Mouse (Mus musculus): Measurements from ENCODE around the gene Thoc5.
A peak's percentile ranks its signal among the peaks of the same experiment; 100 is the strongest.

Thoc5 gene

DNA sequence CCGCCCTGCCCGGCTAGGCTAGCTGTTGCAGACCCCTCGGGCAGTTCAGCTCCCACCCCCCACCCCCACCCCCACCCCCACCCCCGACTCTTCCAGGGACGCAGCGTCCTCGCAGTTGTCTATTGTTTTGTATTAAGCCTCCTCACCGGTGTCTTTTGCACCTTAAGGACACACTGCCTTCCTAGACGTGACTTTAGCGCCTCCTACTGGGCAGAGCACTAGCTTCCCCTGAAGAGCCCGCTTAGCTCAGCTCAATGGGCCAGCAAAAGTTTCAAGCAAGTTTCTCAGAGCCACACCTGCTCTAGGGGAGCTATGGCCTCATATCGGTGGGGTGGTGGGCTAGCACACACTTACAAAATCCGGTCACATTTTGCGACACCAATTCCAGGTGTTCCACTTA, 80.5 kb downstream of the Thoc5 start:
- DNase-seq: peak; percentile 87

Data from embryo, embryonic 11 days (tissue).